Mouse (Mus musculus) G1E (cell line): ENCODE results near the gene Magi2.

Experiments
- CTCF ChIP-seq: IDR thresholded peaks from 2 replicates; pipeline ENCODE4 v1.5.1; 2012; ENCODE audit warnings: low read depth, low read length, inconsistent platforms, mixed read lengths
- GATA1 ChIP-seq: IDR thresholded peaks from 2 replicates; pipeline ENCODE4 v1.6.1; 2012; ENCODE audit warnings: borderline replicate concordance, low read length, inconsistent platforms, mixed read lengths
- GATA2 ChIP-seq: IDR thresholded peaks from 2 replicates; pipeline ENCODE4 v1.6.1; 2012; ENCODE audit warnings: low read depth, low read length, inconsistent platforms, borderline replicate concordance
- POLR2AphosphoS5 ChIP-seq: IDR thresholded peaks from 2 replicates; pipeline ENCODE4 v1.6.1; 2012; ENCODE audit warnings: low read depth, low read length, inconsistent platforms; ENCODE audit not compliant: insufficient replicate concordance
- TAL1 ChIP-seq: conservative IDR thresholded peaks from 2 replicates; pipeline ENCODE4 v1.6.1; 2012; ENCODE audit warnings: low read depth, low read length, inconsistent platforms, mixed read lengths

DNA sequence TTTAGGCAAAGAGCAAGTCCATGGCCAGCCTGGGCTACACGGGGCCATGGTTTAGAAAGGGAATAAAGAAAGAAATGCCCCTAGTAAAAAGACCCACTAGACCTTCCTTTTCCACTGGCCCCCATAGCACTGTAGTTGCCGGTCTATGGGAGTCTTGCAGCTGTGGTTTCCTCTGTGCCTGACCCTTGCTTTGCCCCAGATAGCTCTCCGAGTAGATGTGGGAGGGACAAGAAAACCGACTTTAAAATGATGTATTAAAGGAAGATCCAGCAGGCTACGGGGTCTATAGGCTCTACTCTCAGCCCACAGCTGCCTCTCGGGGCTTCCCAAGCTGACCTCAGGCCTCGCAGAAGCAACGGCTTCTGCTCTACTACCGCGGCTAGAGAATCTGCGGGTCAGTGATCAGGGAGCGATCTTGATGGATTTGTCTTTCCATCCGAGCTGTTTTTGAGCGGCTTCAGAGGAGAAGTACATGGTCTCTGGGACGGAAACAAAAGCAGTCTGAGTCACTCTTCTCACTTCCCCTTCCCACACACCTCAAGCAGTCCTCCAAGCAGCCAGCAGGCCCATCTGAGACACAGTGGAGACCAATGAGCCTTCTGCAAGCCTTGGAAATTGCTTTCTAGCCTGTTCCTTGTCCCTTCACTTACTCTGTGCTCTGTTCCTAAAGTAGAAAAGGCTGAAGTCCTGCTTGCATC lies 1454.1 kb downstream of the Magi2 start:
- TF ChIP-seq TAL1, result no peak
- TF ChIP-seq CTCF, result no peak
- TF ChIP-seq GATA2, result no peak
- TF ChIP-seq GATA1, result no peak
- TF ChIP-seq POLR2AphosphoS5, result no peak
